Mouse (Mus musculus) heart, adult 2 months (tissue): ENCODE results near the gene Gm42906. TPM values are rescaled to one million over a fixed set of nuclear protein-coding genes. Genes with fewer than 3 reads are reported as not detected.

Experiments
- DNase-seq, 2 experiments: peaks; one replicate each; pipeline ENCODE4 v3.0.0; 2021
- H3K27ac ChIP-seq: fragments of 200-600 bp; 2 replicates; pipeline ENCODE4 v1.8.1; 2022
- H3K27me3 ChIP-seq: fragments of 200-500 bp; 2 replicates; pipeline ENCODE4 v1.6.1; 2012; ENCODE audit warnings: mild to moderate bottlenecking, low read length, inconsistent platforms, mixed read lengths; ENCODE audit not compliant: control insufficient read depth, insufficient read depth
- H3K36me3 ChIP-seq: fragments of 200-500 bp; 2 replicates; pipeline ENCODE4 v1.6.1; 2012; ENCODE audit warnings: low read length, inconsistent platforms; ENCODE audit not compliant: control insufficient read depth, insufficient read depth
- H3K4me1 ChIP-seq: fragments of 200-500 bp; 2 replicates; pipeline ENCODE4 v1.6.1; 2011; ENCODE audit warnings: low read length; ENCODE audit not compliant: control insufficient read depth, insufficient read depth
- H3K4me3 ChIP-seq: fragments of 200-600 bp; 2 replicates; pipeline ENCODE4 v1.8.1; 2022
- H3K79me2 ChIP-seq: fragments of 200-500 bp; replicated peaks from 2 replicates; pipeline ENCODE4 v1.6.1; 2012; ENCODE audit warnings: mild to moderate bottlenecking, inconsistent platforms, low read length, moderate library complexity, mixed read lengths; ENCODE audit not compliant: control insufficient read depth, insufficient read depth
- H3K9ac ChIP-seq: fragments of 200-500 bp; 2 replicates; pipeline ENCODE4 v1.6.1; 2012; ENCODE audit warnings: low read depth, mild to moderate bottlenecking, control low read depth, inconsistent platforms, low read length, mixed read lengths
- CTCF ChIP-seq: fragments of 200-600 bp; IDR thresholded peaks from 2 replicates; pipeline ENCODE4 v1.8.1; 2022; ENCODE audit warnings: antibody characterized with exemption, mild to moderate bottlenecking, moderate library complexity
- EP300 ChIP-seq: fragments of 200-500 bp; IDR thresholded peaks from 2 replicates; pipeline ENCODE4 v1.6.1; 2011; ENCODE audit warnings: low read depth, low read length, control low read depth; ENCODE audit not compliant: insufficient read depth
- POLR2A ChIP-seq: fragments of 200-500 bp; IDR thresholded peaks from 2 replicates; pipeline ENCODE4 v1.6.1; 2011; ENCODE audit warnings: mild to moderate bottlenecking, low read depth, low read length, control low read depth; ENCODE audit not compliant: insufficient read depth
- WGBS: fragments of 180-500 bp; shearing (Covaris S2); methylation state at CpG from one replicate; pipeline ENCODE4 v1.1.7; 2018; 5-methylcytosine and 5-hydroxymethylcytosine counted together
- intact Hi-C: fragments of 180-260 bp; cut with DNase I; formaldehyde crosslinking; loops from one replicate; pipeline ENCODE4 v1.15.1; 2025
- polyA plus RNA-seq: library from polyadenylated mRNA; depleted of rRNA; stranded (reverse); fragments of >200 nt; gene quantifications from 2 replicates; pipeline ENCODE4 v1.2.3, GENCODE M21; 2012
- total RNA-seq, 2 experiments: library from RNA; stranded (reverse); gene quantifications; 2 replicates each; pipeline ENCODE4 v1.2.3; 2021

Gm42906 gene
- total and polyA plus RNA-seq, 3 experiments: 2.9 TPM; not detected in 2

DNA sequence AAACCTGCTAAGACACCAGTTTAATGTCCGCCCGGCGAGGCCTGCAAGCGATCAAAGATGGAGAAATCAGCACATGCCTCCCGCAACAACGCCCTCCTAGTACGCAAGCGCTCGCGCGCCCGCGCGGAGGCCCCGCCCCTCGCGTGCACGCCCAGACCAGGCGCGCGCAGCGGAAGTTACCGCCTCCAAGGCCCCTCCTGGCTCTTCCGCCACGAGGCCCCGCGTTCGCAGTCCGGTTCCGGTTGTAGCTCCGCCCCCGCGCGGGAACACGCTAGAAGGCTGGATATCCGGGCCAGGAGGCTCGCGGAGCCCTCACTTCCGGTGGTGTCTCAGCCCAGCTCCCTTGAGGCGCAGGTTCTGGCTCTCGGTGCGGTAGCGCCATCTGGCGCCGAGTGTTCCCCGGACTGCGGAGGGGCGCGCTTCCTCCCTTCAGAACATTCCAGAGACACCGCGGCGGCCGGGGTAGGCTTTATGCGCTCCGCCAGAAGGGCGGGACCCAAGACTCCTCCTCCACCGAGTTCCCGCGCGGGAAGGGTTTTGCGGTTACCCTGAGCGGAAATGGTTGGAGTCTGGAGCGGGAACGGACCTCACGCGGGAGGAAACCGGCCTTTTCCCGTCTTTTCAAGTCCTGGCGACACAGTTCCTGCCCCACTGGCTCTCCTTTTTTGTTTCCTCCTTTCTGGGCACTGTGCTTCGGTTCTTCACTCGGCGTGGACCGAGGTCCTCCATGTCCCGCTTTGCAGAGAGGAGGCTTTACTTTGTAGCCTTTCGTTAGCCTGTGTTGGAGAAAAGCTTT is 59.4 kb downstream of the Gm42906 start:
- H3K27ac ChIP-seq: peak overlapping the region; percentile 96
- under 1% methylated on average over 75 of the region's 75 CpGs for WGBS

DNA sequence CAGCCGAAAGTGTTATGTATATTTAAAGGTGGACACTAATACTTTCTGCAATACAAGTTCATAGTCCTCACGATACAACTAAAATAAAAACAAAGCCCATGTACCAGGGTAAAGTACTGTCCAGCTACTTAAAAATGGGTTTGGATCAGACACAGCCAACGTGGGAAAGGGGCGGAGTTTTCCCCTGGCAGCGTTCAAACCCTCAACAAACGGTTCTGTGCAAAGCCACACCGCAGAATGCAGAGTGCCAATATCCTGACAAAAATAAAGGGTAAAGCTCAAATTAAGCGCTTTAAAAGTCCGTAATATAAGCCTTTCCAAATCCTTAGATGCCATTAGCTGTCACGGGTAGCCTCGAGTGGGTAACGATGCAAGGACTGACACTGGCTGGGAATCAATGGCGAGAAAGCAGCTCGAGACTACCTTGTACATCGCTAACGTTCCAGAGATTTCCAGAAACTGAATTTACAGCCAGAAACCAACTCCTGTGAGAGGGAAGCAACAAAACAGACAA is 60.0 kb downstream of the Gm42906 start:
- peak overlapping the region; percentile 68 for H3K4me3 ChIP-seq
- H3K27me3 ChIP-seq: no peaks in the 10 kb centered on the region
- H3K79me2 ChIP-seq: no peaks in the 10 kb centered on the region
- no peak; the same call in 1 of the 2 replicates for TF ChIP-seq EP300
- no peak for TF ChIP-seq CTCF
- TF ChIP-seq POLR2A: no peak
- intact Hi-C loops: loop anchor here (1.0 to 10.0 kb wide), 7 partner anchors 76 to 695 kb away; partner anchors contain the start of gene Pds5b
- peak overlapping the region; percentile 96 for H3K27ac ChIP-seq
- peak in 1 of 2 experiments; percentile 63 for DNase-seq
- H3K4me1 ChIP-seq: no peaks in the 10 kb centered on the region; the same call in 1 of the 2 replicates
- WGBS: 4% methylated on average over 16 of the region's 16 CpGs
- peaks cover 7% of the 10 kb centered on the region for H3K36me3 ChIP-seq
- peak overlapping the region; percentile 59; the same call in 1 of the 2 replicates for H3K9ac ChIP-seq

More for the DNA sequence above, 59.4 kb downstream of the Gm42906 start:
- peaks cover 7% of the 10 kb centered on the region for H3K36me3 ChIP-seq
- H3K4me3 ChIP-seq: peak overlapping the region; percentile 68
- DNase-seq: peak; percentile 99 to 100
- H3K27me3 ChIP-seq: no peaks in the 10 kb centered on the region
- H3K4me1 ChIP-seq: no peaks in the 10 kb centered on the region; the same call in 1 of the 2 replicates
- intact Hi-C loops: loop anchor here (1.0 to 10.0 kb wide), 7 partner anchors 76 to 695 kb away; partner anchors contain the start of gene Pds5b
- TF ChIP-seq EP300 (peak; percentile 84), POLR2A (peak; percentile 96), CTCF (peak; percentile 95)
- no peaks in the 10 kb centered on the region for H3K79me2 ChIP-seq
- peak overlapping the region; percentile 85 for H3K9ac ChIP-seq

DNA sequence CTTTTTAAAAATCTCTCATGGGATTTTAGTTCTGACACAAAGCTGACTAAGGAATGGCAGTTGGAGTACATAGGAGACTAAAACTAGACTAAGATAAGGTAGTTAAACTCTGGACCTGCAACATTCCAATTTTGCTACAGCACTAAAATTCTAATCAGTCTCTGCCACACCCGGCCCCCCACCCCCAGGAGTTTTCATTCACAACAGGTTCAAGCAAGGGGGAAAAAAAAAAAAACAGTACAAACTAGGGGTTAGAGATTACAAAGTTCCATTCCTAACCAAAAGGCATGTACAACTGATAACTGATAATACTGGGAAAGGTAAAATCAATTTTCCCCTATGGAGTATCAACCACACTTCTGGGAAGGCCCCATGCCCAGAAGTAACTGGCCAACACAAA is 60.6 kb downstream of the Gm42906 start:
- no peak overlapping the region; the same call in 1 of the 2 replicates for H3K4me3 ChIP-seq
- H3K9ac ChIP-seq: no peak overlapping the region
- H3K79me2 ChIP-seq: no peaks in the 10 kb centered on the region
- no peaks in the 10 kb centered on the region; the same call in 1 of the 2 replicates for H3K4me1 ChIP-seq
- H3K27me3 ChIP-seq: no peaks in the 10 kb centered on the region
- peaks cover 7% of the 10 kb centered on the region for H3K36me3 ChIP-seq
- peak overlapping the region; percentile 96 for H3K27ac ChIP-seq
- no peak for DNase-seq
- intact Hi-C loops: loop anchor here (5.0 to 10.0 kb wide), 3 partner anchors 75 to 573 kb away; no protein-coding TSS in a partner anchor
- 97% methylated on average over 1 of the region's 1 CpGs for WGBS
- TF ChIP-seq EP300 (no peak), POLR2A (no peak), CTCF (no peak)

DNA sequence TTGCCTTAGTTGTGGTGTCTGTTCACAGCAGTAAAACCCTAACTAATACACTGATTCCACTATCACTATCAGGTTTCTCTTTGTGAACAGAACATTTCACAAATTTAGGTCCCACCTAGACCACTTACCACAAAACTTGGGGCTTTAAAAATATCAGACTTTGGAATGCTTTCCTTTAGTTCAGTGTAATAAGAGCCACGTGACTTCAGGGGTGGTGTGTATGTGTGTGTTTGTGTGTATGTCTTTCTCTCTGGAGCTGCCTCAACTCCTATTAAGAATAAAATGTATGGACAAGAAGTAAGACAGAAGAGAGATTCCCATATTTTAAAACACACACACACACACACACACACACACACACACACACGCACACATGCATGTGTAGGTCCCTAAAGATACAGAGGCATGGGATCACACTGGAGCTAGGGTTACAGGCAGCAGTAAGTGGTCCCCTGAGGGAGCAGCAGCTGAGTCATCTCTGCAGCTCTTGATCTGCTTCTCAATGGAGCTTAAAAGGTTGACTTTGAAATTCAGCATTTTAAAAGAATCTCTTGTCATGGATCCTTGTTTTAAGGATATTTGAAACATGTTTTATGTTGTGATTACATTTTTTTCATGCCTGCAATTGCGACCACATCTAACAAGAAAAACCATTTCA is 64.5 kb downstream of the Gm42906 start:
- Histone ChIP-seq H3K36me3 (peaks cover 3% of the 10 kb centered on the region), H3K4me3 (no peak overlapping the region), H3K4me1 (no peaks in the 10 kb centered on the region; the same call in 1 of the 2 replicates), H3K27ac (no peak overlapping the region), H3K79me2 (no peaks in the 10 kb centered on the region), H3K9ac (no peak overlapping the region), H3K27me3 (no peaks in the 10 kb centered on the region)
- TF ChIP-seq POLR2A: no peak
- TF ChIP-seq CTCF: no peak
- no peak for DNase-seq
- intact Hi-C loops: loop anchor here (10.0 kb wide), 1 partner anchor 569 kb away; no protein-coding TSS in a partner anchor
- WGBS: 75% methylated on average over 3 of the region's 3 CpGs

DNA sequence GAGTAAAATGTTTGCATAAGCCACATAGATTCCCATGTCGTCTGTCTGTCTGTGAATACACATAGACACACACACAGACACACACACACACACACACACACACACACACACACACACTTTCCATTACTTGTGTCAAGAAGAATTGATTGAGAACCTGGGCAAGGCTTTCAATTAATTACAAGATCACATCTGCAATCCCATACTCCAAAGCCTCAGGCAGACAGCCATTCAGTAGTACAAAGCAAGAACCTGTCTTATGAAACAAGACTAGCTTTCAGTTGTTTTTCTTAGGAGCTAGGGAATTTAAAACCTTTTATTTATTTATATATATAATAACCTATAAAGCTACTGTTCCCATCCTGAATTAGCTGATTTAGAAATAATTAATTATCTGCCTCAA is 78.3 kb downstream of the Gm42906 start:
- H3K9ac ChIP-seq: no peak overlapping the region
- no peaks in the 10 kb centered on the region for H3K4me1 ChIP-seq
- no peak overlapping the region for H3K4me3 ChIP-seq
- TF ChIP-seq EP300 (no peak), CTCF (no peak), POLR2A (no peak)
- intact Hi-C loops: no loop called here
- no peaks in the 10 kb centered on the region for H3K36me3 ChIP-seq
- H3K27ac ChIP-seq: no peak overlapping the region
- DNase-seq: no peak
- H3K27me3 ChIP-seq: no peaks in the 10 kb centered on the region
- H3K79me2 ChIP-seq: no peaks in the 10 kb centered on the region
- 72% methylated on average over 1 of the region's 1 CpGs for WGBS
